Mouse (Mus musculus): ENCODE measurements at regions not wholly inside any gene's neighbourhood (a gene's known extent, or its start where the extent isn't known, plus 50 kb on each side); places are given as distances from the start of the nearest gene placed in this dataset.

DNA sequence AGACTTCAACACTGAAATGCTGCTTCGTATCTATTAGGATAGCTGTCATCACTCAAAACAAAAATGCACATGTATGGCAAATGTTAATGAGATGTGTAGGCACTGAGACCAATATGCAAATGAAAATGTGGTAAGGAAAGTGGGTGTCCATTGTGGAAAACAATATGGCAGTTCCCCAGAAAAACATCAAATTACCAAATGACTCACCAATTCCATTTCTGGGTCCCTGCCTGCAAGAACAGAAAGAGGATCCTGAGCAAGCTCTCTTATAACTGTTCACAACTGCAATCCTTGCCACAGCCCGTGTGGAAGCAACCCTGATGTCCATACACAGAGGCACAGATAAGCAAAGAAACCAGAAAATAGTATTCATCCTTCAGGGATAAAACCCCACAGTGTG, 442.0 kb downstream of the Defb40 start:
- no peak for ATAC-seq (replicated peaks; ENCODE audit: low FRiP score, low TSS enrichment, poor library complexity, severe bottlenecking)

DNA sequence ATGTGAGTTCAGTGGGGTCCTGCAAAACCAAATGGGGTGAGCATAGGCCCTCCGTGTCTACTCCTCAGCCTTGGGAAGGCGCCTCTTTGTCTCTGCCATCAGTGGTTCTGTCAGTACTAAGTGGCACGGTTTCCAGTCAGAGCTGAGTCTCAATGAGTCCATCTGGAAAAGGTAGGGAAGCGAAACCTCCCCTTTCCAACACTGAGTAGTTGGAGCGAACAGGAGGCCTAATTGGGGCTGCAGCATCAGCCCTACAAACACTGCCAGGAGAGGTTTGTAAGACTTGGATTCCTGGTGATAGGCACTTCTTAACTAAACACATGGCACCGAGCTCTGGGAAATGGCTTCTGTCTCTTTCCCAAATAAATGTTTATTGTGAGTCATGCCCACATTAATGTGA, 449.9 kb downstream of the Defb40 start:
- ATAC-seq (replicated peaks; ENCODE audit: low FRiP score, low TSS enrichment, poor library complexity, severe bottlenecking), result no peak

DNA sequence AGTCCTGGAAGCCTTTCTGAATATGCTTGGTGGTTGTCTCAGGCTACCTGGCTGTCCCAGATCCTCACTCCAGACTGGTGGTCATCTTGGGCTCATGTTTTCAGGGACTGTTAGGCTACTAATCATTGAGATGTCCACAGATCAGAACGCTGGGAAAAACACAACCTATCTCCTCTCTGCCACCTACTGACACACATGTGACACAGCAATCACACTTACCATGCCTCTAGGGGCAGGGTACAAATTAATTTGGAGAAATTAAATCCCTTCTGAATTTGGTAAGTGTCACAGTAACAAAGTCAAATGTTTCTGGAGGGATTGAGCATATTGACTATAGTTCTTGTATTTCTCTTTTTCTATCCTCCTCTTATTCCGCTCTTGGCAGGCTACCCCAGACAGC, 465.6 kb downstream of the Defb40 start:
- ATAC-seq (replicated peaks; ENCODE audit: low FRiP score, low TSS enrichment, poor library complexity, severe bottlenecking), result no peak

DNA sequence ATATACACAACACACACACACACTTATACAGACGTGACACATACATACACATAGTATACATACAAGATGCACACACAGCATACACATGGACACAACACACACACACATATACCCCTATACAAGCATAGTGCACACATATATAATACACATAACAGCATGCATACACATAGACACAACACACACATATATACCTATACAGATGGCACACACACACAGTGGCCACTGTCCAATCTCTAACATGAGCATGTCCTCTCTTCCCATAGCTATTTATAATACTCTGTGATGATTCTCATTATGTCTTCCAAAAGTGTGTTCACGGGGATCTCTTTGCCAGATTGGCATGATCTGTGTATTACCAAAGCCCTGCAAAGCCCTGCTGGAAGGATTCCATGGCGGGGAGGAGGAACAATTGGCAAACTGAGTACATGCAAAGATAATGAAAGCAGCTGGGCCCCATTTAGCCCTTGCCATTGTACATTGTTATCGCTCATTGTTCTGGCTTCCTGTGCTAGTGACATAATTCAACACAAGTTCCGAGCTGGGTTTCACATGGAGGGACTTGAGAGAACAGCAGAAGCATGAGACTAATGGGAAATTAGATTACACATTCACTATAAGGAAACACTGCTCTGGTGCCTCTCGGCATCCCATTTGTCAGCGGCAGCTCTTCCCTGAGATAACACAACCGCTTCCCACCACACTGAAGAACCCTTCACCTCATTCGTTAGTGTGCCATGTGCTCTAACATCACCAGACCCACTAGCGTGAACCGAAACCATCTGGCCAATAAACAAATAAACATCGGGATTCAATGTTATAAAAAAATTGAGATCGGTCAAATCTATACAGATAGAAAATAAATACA, 471.7 kb downstream of the Defb40 start:
- ATAC-seq (replicated peaks; ENCODE audit: low FRiP score, low TSS enrichment, poor library complexity, severe bottlenecking), result no peak

DNA sequence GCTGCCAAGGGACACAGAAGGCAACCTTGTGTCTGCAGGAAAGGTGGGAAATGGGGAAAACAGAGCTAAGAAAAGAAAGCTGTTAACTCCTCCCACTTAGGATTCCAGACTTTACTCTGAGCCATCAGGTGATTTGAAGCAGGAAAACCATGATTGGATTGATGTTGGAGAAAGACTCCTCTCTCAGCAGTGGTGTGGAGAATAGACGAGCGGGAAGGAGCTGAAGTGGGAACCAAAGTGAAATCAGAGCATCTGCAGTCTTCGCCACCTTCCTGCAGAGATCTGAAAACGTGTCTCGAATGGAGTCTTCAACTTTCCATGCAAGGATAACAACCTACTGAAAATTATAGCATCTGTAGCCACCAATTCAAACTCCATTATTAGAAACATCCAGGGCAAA, 487.4 kb downstream of the Defb40 start:
- ATAC-seq (replicated peaks; ENCODE audit: low FRiP score, low TSS enrichment, poor library complexity, severe bottlenecking), result no peak

DNA sequence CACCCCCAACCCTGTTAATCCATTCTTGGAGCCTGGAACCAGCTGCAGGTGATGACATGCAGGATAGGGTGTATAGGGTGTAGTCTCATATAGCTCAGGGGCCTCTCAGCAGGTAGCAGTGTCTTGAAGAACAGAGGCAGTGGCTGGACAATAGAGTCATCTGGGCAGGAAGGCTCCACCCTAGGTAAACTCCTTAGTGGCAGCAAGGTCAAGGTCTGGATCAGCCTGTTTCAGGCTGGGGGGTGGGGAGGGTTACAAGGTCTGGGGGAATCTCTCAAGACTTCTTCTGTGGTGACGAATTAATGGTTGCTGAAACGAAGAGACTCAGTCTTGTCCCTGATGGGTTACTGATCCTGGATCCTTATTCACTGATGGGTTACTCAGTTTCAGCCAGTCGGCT, 498.0 kb downstream of the Defb40 start:
- ATAC-seq (replicated peaks; ENCODE audit: low FRiP score, low TSS enrichment, poor library complexity, severe bottlenecking), result no peak

DNA sequence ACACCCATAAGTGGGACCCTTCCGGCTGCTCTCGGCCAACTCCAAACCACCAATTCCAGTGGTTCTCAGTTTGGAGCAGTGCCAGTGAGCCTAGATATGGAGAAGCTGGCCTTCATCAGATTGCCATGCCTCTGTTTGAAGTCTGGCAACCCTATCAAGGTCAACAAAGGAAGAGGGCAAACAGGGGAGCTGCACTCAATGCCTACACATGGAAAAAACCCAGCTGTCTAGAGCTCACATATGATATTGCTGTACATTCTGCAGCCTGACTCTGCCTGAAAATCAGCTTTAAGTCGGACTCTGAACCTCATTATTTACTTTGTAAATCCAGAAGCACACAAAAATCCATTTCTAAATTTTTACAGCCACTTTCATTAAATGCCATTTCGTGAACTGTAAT, 499.9 kb downstream of the Defb40 start:
- no peak for ATAC-seq (replicated peaks; ENCODE audit: low FRiP score, low TSS enrichment, poor library complexity, severe bottlenecking)

DNA sequence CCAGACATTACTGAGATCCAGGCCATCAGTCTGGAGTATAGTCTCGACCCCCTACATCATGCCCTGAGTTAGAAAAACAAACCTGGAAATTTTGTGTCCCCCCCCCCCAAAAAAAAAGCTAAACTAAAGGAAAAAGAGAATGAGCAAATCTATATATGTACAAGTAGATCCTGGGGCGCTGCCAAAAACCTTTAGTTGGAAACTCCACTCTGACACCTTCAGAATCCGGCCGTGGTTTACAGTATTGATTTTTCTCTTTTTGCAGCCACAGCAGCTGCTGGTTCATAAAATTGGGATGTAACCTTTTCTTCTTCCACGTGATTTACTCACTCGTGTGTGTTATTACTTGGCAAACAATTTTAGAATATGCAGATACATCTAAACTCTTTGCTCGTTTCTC, 510.5 kb downstream of the Defb40 start:
- no peak for ATAC-seq (replicated peaks; ENCODE audit: low FRiP score, low TSS enrichment, poor library complexity, severe bottlenecking)

DNA sequence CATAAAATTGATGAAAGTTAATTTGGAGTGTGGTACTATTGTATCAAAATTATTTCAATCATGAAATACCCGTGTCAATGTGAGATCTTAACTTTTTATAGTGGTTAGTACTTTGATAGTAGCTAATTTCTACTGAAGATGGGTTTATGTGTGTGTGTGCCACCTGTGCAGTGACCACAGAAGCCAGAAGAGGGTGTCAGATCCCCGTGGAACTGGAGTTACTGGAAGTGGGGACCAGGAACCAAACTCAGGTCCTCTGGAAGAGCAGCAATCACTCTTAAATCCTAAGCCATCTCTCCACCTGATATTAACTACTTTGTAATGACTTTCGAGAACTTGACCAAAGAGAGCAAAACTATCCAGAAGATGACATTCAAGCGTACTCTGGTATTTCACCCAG, 517.4 kb downstream of the Defb40 start:
- no peak for ATAC-seq (replicated peaks; ENCODE audit: low FRiP score, low TSS enrichment, poor library complexity, severe bottlenecking)

DNA sequence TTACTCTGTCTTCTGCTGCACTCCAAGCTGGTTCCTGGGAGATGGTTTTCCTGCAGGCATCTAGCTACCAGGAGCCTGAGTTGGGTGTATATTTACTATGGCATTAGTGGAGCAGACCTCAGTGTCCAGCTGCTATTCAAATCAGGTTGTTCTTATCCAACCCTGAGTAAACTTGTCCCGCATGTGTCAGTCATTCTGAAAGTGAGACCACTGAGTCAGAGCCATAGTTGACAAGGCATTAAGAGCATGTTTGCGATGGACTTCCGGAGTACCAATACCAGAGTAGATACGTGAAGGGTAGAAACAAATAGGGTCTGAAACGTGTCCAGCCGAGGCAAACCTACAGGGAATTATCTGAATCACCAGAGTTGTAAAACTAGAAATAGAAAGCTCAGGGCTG, 520.6 kb downstream of the Defb40 start:
- no peak for ATAC-seq (replicated peaks; ENCODE audit: low FRiP score, low TSS enrichment, poor library complexity, severe bottlenecking)

DNA sequence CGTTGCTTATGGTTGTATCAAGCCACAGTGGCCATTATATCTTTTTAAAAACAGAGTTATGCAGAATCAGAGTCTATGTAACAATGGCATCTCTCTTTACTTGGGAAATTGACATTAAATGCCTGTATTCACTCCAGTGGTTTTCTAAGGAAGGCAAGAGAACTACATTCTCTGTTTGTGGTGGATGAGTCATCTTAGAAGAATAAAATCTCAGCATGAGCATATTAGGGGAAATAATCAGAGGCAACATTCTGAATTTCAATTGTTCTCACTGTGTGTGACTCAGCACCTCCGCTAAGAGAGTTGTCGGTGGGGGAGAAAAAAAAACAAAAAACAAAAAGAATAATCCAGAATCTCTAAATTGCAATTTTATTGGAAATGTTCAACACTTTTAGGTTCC, 529.0 kb downstream of the Defb40 start:
- ATAC-seq (replicated peaks; ENCODE audit: low FRiP score, low TSS enrichment, poor library complexity, severe bottlenecking), result no peak

DNA sequence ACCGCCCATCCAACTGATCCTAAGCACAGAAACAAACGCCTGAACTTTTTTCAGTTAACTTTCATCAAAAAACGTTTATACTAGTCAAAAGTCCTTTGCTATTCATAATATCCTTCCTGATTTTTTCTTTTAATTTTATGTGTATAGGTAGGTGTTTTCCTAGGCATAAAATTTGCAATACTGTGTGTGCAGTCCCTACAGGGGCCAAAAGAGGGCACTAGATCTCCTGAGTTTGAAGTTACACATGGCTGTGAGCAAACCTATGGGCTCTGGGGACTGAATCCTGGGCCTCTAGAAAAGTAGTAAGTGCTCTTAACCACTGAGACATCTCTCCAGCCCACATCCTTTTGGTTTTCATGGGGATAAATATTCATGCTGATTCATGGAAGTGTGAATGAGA, 535.8 kb downstream of the Defb40 start:
- no peak for ATAC-seq (replicated peaks; ENCODE audit: low FRiP score, low TSS enrichment, poor library complexity, severe bottlenecking)

DNA sequence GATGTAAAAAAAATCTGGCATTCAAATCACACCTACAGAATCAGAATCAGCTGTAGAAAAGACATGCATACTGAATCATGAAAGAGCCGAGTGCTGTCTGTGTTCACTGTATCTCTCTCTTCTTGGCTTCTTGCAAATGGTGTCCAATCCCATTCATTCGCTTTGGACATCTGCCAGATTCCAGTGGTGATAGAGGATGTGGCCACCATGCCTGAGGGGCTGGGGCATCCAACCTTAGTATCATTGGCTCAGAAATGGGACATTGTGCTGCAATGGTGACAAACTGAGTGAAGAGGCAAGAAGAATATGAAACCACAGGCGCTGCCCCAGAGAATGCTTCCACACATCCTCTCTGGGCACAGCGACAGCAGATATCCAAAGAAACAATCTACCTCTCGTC, 555.2 kb downstream of the Defb40 start:
- no peak for ATAC-seq (replicated peaks; ENCODE audit: low FRiP score, low TSS enrichment, poor library complexity, severe bottlenecking)

DNA sequence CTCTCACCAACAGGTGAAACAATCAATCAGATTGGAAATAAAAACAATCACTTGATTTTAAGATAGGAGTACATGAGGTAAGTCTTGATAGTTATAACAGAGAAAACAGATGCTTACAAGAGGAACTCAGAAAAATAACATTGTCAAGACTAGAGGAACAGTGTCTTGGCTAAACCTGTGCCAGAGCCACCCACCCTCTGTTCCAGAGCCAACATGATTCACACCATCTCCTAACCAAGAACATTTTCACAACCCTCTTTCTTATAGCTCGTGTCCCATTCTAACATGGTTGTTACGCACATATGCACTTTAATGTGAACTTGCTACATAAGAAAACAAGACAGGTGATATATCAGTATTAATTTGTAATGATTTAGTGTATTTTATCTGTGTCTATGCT, 565.6 kb downstream of the Defb40 start:
- no peak for ATAC-seq (replicated peaks; ENCODE audit: low FRiP score, low TSS enrichment, poor library complexity, severe bottlenecking)

DNA sequence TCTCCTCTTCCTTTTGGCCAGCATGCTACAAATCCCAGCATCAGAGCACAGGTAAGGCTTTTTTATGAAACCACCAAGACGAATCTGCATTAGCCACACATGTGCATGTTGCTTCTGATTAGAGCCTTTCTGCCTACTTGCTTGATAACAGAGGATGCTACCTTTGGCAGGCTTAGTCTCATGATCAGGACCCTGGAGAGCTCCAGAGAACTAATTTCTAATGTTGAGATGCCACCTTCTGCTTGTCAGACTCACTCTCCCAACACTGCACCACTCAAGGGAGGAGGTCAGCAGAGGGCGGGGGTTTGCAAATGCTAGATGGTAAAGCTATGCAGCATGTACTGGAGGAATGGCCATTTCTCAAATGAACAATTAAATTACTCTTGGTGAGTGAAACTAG, 571.6 kb downstream of the Defb40 start:
- ATAC-seq (replicated peaks; ENCODE audit: low FRiP score, low TSS enrichment, poor library complexity, severe bottlenecking), result no peak

DNA sequence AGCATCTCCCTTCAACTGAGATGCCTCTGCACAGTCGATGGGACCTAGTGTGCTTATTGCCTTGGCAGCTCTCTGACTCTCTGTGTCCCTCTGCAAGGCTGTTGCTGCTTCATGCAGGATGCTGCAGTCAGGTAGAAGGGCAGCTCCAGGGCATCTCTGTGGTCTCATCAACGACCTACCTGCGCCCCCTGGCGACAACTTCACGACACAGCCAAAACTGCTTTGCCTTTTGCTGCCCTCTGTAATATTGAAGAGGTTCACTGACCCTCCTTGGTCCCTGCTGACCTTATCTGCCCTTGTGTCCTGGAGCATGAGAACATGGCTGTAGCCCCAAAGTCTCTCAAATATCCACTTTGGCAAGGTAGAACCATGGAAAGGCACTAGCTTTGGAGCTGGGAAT, 589.7 kb downstream of the Defb40 start:
- no peak for ATAC-seq (replicated peaks; ENCODE audit: low FRiP score, low TSS enrichment, poor library complexity, severe bottlenecking)

DNA sequence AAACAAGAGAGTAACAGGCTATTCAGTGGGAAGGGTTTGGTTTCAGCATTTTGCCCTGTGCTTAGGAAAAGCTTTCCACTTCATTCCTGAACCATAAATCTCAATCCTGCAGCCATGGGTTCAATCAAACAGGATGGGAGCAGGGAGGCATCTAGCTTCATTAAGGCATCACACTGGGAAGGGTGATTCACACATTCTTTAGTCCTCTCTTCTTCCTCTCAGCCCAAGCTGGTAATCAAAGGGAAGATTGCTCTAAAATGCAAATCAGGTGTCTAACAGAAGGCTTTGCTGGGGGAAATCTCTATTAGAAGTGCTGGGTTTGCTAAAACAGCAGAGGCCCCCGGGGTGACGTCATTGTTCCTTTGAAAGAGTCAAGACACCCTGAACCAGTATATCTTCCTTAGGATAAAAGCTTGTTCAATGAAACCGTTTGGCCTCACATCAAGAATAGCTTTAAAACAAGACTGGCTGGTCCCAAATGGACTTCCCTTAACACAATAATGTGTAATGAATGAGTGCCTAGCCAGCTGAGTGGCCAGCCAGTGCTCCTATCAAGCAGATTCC, 596.4 kb downstream of the Defb40 start:
- no peak for ATAC-seq (replicated peaks; ENCODE audit: low FRiP score, low TSS enrichment, poor library complexity, severe bottlenecking)

DNA sequence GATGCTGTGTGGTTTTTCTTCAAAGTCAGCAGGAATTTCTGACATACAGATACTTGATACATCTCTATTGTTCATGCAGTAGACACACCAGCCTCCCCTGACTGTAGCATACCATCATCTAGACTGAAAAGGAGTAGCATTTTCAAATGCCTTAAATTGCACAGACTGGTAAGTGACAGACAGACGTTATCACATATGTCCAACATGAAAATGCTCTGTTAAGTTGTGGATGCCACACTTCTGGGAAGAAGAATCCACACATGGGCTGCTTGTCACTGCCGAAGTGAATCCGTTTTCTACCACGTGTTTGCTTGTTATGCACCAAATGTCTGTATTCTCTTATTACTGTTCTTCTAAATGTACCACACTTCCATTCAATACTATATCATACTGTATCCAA, 629.3 kb downstream of the Defb40 start:
- no peak for ATAC-seq (replicated peaks; ENCODE audit: low FRiP score, low TSS enrichment, poor library complexity, severe bottlenecking)

DNA sequence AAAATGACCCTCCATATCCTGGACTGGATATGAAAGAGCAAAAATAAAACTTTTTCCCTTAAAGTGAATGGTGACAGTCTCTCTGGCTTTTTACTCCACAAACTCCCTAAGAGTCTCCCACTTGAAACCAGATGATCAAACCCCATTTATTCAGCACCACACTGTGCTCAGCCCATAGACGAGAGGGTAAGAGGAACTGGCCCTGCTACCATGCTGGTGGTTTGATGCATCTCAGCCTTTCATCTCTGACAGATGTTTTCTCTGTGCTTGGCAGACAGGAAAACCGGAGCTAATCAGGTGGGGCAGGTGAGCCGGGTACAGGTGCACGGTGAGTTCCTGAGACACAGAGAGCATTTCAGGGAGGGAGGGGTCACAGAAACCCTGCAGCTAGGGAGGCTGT, 631.8 kb downstream of the Defb40 start:
- no peak for ATAC-seq (replicated peaks; ENCODE audit: low FRiP score, low TSS enrichment, poor library complexity, severe bottlenecking)

DNA sequence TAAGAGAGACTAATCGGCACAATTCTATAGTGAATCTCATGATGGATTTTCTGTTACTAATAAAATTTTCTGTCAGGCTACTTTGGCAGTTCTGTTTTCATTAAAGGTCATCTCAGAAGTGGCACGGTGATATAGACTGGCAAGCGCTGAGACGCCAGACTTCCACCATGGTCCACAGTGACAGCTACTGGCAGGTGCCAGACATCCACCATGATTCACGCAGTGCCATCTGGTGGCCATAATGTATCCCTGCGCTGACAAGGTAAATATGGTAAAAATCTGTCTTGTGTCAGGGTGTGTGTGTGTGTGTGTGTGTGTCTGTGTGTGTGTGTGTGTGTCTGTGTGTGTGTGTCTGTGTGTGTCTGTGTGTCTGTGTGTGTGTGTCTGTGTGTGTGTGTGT, 632.7 kb downstream of the Defb40 start:
- peak; percentile 73; the same call in 1 of the 2 replicates for ATAC-seq (replicated peaks; ENCODE audit: low FRiP score, low TSS enrichment, poor library complexity, severe bottlenecking)

DNA sequence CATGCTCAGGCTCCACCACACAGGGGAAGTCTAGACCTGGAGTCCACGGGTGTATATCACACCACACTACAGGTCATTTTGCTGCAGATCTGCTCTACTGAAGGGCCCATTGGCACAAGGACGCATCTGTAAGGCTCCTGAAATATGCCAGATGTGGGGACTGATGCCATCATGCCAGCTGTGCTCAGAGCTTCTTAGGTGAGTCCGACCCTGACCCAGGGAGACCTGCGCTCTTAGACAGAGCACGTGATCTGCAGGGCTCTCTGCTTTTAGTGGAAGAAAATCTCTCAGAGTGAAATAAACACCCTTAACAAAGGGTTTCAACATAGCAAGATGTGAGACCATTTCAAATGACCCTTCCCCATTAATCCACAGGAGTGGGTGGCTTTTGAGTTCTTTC, 633.2 kb downstream of the Defb40 start:
- ATAC-seq (replicated peaks; ENCODE audit: low FRiP score, low TSS enrichment, poor library complexity, severe bottlenecking), result no peak
